Mouse (Mus musculus) lung, embryonic 16.5 days (tissue): ENCODE data around the gene Ppp1r35. TPM values are rescaled to one million over a fixed set of nuclear protein-coding genes. Genes with fewer than 3 reads are reported as not detected.
A peak's percentile ranks its signal among the peaks of the same experiment; 100 is the strongest.

Experiments used
- ATAC-seq: fragments of 200-750 bp; cut with Nextera tagmentation; 2 replicates; pipeline ENCODE4 v1.8.0; 2017; ENCODE audit warnings: low read depth, mild to moderate bottlenecking, moderate library complexity
- H3K27ac ChIP-seq: fragments of 300-500 bp; sonication (generic); 2 replicates; pipeline ENCODE4 v1.5.1; 2014; ENCODE audit warnings: mild to moderate bottlenecking, control low read depth, low read length
- H3K27me3 ChIP-seq: fragments of 300-500 bp; sonication (generic); 2 replicates; pipeline ENCODE4 v1.6.1; 2014; ENCODE audit warnings: low read depth, low read length, mixed read lengths; ENCODE audit not compliant: control insufficient read depth, insufficient read depth
- H3K36me3 ChIP-seq: fragments of 300-500 bp; sonication (generic); 2 replicates; pipeline ENCODE4 v1.6.1; 2014; ENCODE audit warnings: low read length; ENCODE audit not compliant: control insufficient read depth, insufficient read depth
- H3K4me1 ChIP-seq: fragments of 300-500 bp; sonication (generic); replicated peaks from 2 replicates; pipeline ENCODE4 v1.6.1; 2014; ENCODE audit warnings: low read length, mixed read lengths; ENCODE audit not compliant: control insufficient read depth, insufficient read depth
- H3K4me2 ChIP-seq: fragments of 300-500 bp; sonication (generic); 2 replicates; pipeline ENCODE4 v1.6.1; 2014; ENCODE audit warnings: low read depth, low read length, control low read depth
- H3K4me3 ChIP-seq: fragments of 300-500 bp; sonication (generic); 2 replicates; pipeline ENCODE4 v1.5.1; 2014; ENCODE audit warnings: mild to moderate bottlenecking, low read length, control low read depth
- H3K9ac ChIP-seq: fragments of 300-500 bp; sonication (generic); 2 replicates; pipeline ENCODE4 v1.6.1; 2014; ENCODE audit warnings: low read length, control low read depth
- H3K9me3 ChIP-seq: fragments of 300-500 bp; sonication (generic); 2 replicates; pipeline ENCODE4 v1.6.1; 2016; ENCODE audit warnings: low read length; ENCODE audit not compliant: control insufficient read depth
- WGBS: fragments of 180-500 bp; shearing (Covaris S2); extraction: QIAGEN DNeasy Blood & Tissue Kit; methylation state at CpG from one replicate; pipeline ENCODE4 v1.1.7; 2014; 5-methylcytosine and 5-hydroxymethylcytosine counted together
- polyA plus RNA-seq: library from polyadenylated mRNA; unstranded; fragments of >200 nt; fragmentation: Nextera tagmentation; extraction: Ambion mirVana; gene quantifications from 2 replicates; pipeline ENCODE4 v1.2.1, GENCODE M21; 2015

The Ppp1r35 gene
- polyA plus RNA-seq, 1 experiment from 2014 or later, result 25.9 TPM

DNA sequence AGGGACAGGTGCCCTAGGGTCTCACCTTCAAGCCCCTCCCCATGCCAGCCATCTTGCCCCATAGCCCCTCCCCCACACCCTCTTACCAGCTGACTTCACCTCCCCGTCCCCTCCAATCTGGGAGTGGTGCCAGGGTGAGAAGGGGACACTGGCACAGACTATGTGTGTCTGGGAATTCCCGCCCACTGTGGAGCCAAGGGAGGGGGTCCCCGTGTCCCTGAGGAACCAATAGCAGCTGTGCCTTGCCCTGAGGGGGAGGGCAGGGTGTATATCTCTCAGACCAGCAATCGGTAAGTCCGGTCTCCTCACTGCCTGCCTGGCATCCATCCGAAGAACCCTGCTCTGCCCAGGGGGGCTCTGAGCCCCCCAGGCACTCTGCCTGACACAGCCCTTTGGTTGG lies 20.8 kb upstream of the Ppp1r35 start:
- Histone ChIP-seq H3K9ac (no peak overlapping the region), H3K27me3 (no peaks in the 10 kb centered on the region), H3K27ac (no peak overlapping the region), H3K4me2 (no peak overlapping the region), H3K4me3 (no peak overlapping the region), H3K36me3 (peaks cover 22% of the 10 kb centered on the region), H3K4me1 (peaks cover 17% of the 10 kb centered on the region), H3K9me3 (no peaks in the 10 kb centered on the region)
- ATAC-seq, result 0 out of 2 replicates have a peak, but pooled peaks have one; percentile 29
- WGBS, result 54% methylated on average over 6 of the region's 6 CpGs

DNA sequence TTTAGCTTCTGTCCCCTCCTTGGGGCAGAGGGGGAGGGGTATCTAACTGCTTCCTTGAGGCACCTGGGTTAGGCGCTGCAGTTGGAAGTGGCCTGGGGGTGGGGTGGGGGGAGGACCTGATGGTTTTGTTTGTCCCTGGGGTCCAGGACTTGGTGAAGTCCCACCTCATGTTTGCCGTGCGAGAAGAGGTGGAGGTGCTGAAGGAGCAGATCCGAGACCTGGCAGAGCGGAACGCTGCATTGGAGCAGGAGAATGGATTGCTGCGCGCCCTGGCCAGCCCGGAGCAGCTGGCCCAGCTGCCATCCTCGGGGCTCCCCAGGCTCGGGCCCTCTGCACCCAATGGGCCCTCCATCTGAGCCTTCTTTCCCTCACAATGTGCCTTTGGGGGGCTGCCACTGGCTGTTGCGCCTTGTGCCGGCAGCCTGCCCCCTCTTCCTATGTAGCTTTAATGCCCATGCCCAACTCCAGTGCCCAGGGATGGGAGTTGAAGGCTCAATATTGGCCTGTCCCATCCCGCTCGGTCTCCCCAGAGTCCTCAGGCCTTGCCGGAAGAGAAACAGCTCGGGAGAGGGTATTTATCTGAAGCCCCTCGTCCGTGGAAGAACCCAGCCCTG lies 19.6 kb upstream of the Ppp1r35 start:
- no peak for ATAC-seq
- Histone ChIP-seq H3K27me3 (no peaks in the 10 kb centered on the region), H3K4me2 (no peak overlapping the region), H3K9me3 (no peaks in the 10 kb centered on the region), H3K36me3 (peaks cover 15% of the 10 kb centered on the region), H3K9ac (no peak overlapping the region), H3K27ac (no peak overlapping the region), H3K4me3 (no peak overlapping the region), H3K4me1 (peaks cover 14% of the 10 kb centered on the region)
- WGBS, result 90% methylated on average over 19 of the region's 19 CpGs

DNA sequence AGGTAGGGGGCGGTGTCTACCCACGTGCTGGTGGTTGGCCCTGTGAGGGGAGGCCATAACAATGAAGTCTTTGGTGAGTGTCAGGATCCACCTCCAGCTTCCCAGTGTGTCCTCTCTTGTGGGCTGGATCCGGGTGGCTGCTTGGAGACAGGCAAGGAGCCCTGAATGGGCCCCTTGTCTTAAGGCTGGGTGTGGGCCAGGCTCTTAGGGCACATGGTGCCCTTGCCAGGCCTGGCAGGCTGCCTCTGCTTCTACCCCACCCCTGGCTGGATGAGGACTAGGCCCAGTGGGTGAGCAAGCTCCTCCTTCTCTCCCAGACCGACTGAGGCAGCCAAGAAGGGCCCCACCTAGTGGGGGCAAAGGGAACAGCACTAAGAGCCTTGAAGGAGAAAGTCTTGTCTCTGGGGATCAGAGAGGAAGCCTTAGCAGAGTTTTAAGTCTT lies 18.7 kb upstream of the Ppp1r35 start:
- no peak overlapping the region for H3K4me2 ChIP-seq
- no peak overlapping the region for H3K4me3 ChIP-seq
- no peak overlapping the region for H3K9ac ChIP-seq
- WGBS, result 32% methylated on average over 4 of the region's 4 CpGs
- peak overlapping the region; percentile 11; the same call in 1 of the 2 replicates for H3K27ac ChIP-seq
- no peaks in the 10 kb centered on the region for H3K9me3 ChIP-seq
- H3K36me3 ChIP-seq, result peaks cover 12% of the 10 kb centered on the region
- H3K27me3 ChIP-seq, result no peaks in the 10 kb centered on the region
- H3K4me1 ChIP-seq, result peaks cover 14% of the 10 kb centered on the region
- ATAC-seq, result peak; percentile 90

DNA sequence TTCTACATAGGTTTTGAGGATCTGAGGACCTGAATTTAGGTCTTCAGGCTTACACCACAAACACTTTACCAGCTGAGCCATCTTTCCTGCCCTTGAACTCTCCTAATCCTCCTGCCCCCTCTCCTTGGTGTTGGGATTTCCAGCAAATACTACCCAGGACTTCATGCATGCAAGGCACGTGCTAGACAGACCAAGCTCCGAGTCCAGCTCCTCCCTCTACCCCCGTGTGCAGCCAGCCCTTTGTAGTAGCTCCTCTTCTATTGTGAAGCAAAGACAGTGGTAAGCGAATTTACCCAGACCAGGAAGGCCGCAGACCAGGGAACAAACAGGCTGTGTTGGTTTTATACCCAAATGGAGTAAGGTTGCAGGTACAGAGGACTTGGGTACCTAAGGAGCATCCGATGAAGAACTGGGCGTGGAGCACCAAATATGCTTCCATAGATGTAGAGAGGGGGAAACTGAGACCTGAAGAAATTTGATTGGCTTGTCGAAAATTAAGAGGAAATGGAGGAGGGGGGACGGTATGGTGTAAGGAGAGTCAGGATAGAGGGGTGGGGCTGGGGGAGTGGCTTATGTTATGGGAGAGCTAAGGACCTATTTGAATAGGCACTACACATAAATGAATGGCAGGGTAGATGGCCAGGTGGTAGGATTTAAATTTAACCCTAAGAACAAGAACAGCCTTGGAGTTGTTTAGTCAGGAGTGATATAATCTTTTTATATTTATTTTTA lies 13.9 kb upstream of the Ppp1r35 start:
- Histone ChIP-seq H3K9ac (no peak overlapping the region), H3K4me1 (0 out of 2 replicates have a peak, but pooled peaks cover 2% of the 10 kb centered on the region), H3K27ac (no peak overlapping the region), H3K4me2 (no peak overlapping the region), H3K36me3 (no peaks in the 10 kb centered on the region), H3K9me3 (no peaks in the 10 kb centered on the region), H3K4me3 (no peak overlapping the region), H3K27me3 (no peaks in the 10 kb centered on the region)
- no peak for ATAC-seq
- 58% methylated on average over 9 of the region's 9 CpGs for WGBS

DNA sequence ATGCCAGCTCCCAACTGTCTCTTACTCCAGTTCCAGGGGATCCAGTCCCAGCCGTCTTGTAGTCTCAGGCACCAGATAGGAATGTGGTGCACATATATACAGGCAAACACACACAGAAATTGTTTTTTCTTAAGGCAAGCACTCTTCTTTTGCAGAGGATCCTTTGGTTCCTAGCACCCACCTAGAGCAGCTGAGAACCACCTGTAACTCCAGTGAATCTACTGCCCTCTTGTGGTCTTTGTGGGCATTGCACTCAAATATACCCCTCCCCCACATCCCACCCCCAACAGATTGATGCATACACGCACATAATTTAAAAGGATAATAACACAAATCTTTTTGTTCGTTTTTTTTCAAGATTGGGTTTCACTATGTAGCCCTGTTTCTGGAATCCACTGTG lies 12.4 kb upstream of the Ppp1r35 start:
- H3K36me3 ChIP-seq, result no peaks in the 10 kb centered on the region
- no peak for ATAC-seq
- no peaks in the 10 kb centered on the region for H3K4me1 ChIP-seq
- no peak overlapping the region for H3K4me2 ChIP-seq
- 59% methylated on average over 3 of the region's 3 CpGs for WGBS
- H3K9me3 ChIP-seq, result no peaks in the 10 kb centered on the region
- H3K27ac ChIP-seq, result no peak overlapping the region
- H3K4me3 ChIP-seq, result no peak overlapping the region
- no peaks in the 10 kb centered on the region for H3K27me3 ChIP-seq
- no peak overlapping the region for H3K9ac ChIP-seq

DNA sequence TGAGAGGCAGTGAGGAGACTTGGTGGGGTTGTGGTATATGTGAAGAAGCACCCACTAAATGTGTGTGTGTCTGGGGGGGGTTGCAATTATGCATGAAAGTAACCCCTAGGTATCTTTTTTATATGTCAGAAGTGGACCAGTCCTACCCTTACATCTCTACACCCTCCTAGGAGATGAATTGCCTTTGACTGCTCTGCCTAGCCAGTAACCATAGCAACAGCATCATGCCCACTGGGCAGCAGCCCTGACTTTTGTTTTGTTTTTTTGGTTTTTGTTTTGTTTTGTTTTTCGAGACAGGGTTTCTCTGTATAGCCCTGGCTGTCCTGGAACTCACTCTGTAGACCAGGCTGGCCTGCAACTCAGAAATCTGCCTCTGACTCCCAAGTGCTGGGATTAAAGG lies 10.2 kb upstream of the Ppp1r35 start:
- Histone ChIP-seq H3K4me3 (no peak overlapping the region), H3K9ac (no peak overlapping the region)
- WGBS, result 74% methylated on average over 1 of the region's 1 CpGs

DNA sequence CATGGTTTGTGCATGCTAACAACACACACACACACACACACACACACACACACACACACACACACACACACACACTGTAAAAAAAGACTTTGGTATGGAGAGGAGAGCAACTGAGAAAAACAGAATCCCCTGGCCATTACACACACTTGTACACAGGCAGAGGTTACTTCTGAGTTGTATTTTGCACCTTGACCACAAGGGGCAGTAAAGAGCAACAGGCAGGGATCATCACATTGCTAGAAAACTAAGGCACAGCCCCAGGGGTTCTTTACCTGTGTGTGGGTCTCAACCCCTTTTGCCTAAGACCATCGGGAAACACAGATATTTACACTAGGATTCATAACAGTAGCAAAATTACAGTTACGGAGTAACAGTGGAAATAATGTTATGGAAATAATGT lies 7.9 kb upstream of the Ppp1r35 start:
- WGBS, result 42% methylated on average over 2 of the region's 2 CpGs
- no peaks in the 10 kb centered on the region for H3K9me3 ChIP-seq
- H3K36me3 ChIP-seq, result no peaks in the 10 kb centered on the region
- no peak overlapping the region for H3K9ac ChIP-seq
- H3K4me2 ChIP-seq, result no peak overlapping the region
- 0 out of 2 replicates have a peak, but pooled peaks have one; percentile 51 for ATAC-seq
- no peaks in the 10 kb centered on the region for H3K27me3 ChIP-seq
- no peak overlapping the region for H3K4me3 ChIP-seq
- H3K27ac ChIP-seq, result no peak overlapping the region
- no peaks in the 10 kb centered on the region for H3K4me1 ChIP-seq

More for the DNA sequence above, 10.2 kb upstream of the Ppp1r35 start:
- ATAC-seq, result no peak
- Histone ChIP-seq H3K9me3 (no peaks in the 10 kb centered on the region), H3K36me3 (no peaks in the 10 kb centered on the region), H3K4me2 (no peak overlapping the region), H3K27me3 (no peaks in the 10 kb centered on the region), H3K27ac (no peak overlapping the region), H3K4me1 (no peaks in the 10 kb centered on the region)

DNA sequence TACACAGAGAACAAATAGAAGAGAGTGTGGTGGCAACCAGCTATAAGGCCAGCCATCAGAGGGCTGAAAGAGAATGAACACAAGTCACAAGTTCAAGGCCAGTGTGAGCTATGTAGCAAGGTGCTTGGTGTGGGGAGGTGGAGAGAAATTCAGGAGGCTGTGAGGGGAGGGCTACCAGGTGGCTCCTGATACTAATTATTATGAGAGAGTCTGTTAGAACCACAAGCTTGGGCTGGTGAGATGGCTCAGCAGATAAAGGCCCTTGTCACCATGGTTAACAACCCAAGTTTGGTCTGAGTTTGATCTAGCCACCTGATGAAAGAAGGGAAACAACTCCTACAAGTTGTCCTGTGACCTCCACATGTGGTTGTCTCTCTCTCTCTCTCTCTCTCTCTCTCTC lies 5.9 kb upstream of the Ppp1r35 start:
- H3K9ac ChIP-seq, result no peak overlapping the region
- H3K36me3 ChIP-seq, result no peaks in the 10 kb centered on the region
- peaks cover 3% of the 10 kb centered on the region; the same call in 1 of the 2 replicates for H3K4me1 ChIP-seq
- H3K27me3 ChIP-seq, result no peaks in the 10 kb centered on the region
- no peak overlapping the region for H3K27ac ChIP-seq
- H3K4me2 ChIP-seq, result no peak overlapping the region
- no peak overlapping the region for H3K4me3 ChIP-seq
- ATAC-seq, result no peak
- H3K9me3 ChIP-seq, result no peaks in the 10 kb centered on the region

DNA sequence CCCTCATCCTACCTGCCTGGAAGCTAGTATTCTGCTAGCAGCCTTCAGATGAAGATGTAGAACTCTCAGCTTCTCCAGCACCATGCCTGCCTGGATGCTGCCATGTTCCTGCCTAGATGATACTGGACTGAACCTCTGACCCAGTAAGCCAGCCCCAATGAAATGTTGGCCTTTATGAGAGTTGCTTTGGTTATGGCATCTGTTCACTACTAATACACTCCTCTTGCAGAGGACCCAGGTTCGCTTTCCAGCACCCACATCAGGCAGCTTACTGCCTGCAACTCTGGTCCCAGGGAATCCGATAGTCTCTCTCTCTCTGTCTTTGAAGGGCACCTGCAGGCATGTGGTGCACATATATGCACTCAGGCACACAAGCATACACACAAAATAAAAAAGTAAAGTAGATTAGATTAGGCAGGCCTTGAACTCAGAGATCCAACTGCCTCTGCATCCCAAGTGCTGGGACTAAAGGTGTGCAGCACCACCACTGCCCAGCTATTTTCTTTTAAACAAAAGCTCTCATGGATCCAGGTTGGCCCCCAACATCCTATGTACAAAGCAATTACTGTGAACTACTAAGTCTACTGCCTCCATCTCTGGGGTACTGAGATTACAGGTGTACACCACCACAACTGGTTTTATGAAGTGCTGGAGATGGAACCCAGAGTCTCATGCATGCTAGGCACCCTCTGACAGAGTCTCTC lies 2.9 kb upstream of the Ppp1r35 start:
- ATAC-seq, result no peak
- peak overlapping the region; percentile 19; the same call in 1 of the 2 replicates for H3K27ac ChIP-seq
- H3K36me3 ChIP-seq, result peaks cover 4% of the 10 kb centered on the region; the same call in 1 of the 2 replicates
- no peak overlapping the region for H3K4me2 ChIP-seq
- 87% methylated on average over 2 of the region's 2 CpGs for WGBS
- H3K4me1 ChIP-seq, result peaks cover 18% of the 10 kb centered on the region
- no peaks in the 10 kb centered on the region for H3K9me3 ChIP-seq
- H3K9ac ChIP-seq, result no peak overlapping the region
- no peaks in the 10 kb centered on the region for H3K27me3 ChIP-seq
- H3K4me3 ChIP-seq, result no peak overlapping the region
